ENCODE assay signal across 14 mouse cellular contexts in the genomic region with DNA sequence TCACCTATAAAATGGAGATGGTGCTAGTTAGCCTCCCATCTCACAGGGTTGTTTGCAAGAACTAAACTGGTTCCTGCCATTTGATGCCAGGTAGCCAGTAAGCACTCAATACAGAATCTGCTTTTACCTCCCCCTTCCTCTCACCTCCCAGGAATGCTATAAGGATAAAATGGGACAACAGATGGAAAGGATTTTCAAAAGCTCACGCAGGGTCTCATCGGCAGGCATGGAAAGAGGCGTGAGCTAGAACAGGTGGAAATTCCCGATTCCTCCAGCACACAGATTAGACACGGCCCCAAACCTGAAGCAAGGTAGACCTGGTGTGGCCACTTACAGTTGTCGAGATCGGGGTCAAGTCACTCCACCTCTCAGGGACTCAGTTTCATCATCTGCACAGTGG. TPM values are rescaled to one million over a fixed set of nuclear protein-coding genes. Genes with fewer than 3 reads are reported as not detected.
DNase-seq lines count a peak whose midpoint lies in the region; ATAC-seq and TF ChIP-seq lines count a peak whose summit lies in the region.
"Had no signal": no experiment of that assay in that cellular context is flagged by ENCODE, and none has a peak within 500 bp of the region (broad histone marks: within the 10 kb centered on the region; RNA-seq: fewer than 3 reads in every experiment).

No protein-coding gene starts in this region.

- peaks cover 8% of the 10 kb centered on the region; the same call in 1 of the 2 replicates for H3K27me3 ChIP-seq in heart, embryonic 12.5 days (replicated peaks)
- 0 out of 2 replicates have a peak, but pooled peaks cover 2% of the 10 kb centered on the region for H3K27me3 ChIP-seq in heart, adult 2 months (ENCODE audit: control insufficient read depth, insufficient read depth, low read length)
- H3K27me3 ChIP-seq in hindbrain, postnatal 0 days (ENCODE audit: insufficient read depth, low read length), result no peaks in the 10 kb centered on the region
- no peaks in the 10 kb centered on the region for H3K27me3 ChIP-seq in neural tube, embryonic 13.5 days
- H3K27me3 ChIP-seq: Patski had no signal

- no peak for DNase-seq in heart, adult 2 months
- no peak for DNase-seq in hindbrain, postnatal 0 days (ENCODE audit: low spot score)
- no peak for DNase-seq in lung, adult 18-20 months
- DNase-seq in layer of hippocampus, adult 9-11 months, result no peak
- DNase-seq: adrenal gland, postnatal 36 days; heart, adult 11 months; heart, postnatal 10 days; thymus, adult 2 months had no signal

- H3K27ac ChIP-seq in heart, embryonic 12.5 days (ENCODE audit: poor library complexity, severe bottlenecking), result no peak overlapping the region
- no peak overlapping the region for H3K27ac ChIP-seq in heart, adult 2 months
- H3K27ac ChIP-seq in cortical plate, adult 2 months (ENCODE audit: insufficient read depth, low read length), result no peak overlapping the region
- H3K27ac ChIP-seq in hindbrain, postnatal 0 days, result peak overlapping the region; percentile 92
- peak overlapping the region; percentile 96; the same call in 1 of the 2 replicates for H3K27ac ChIP-seq in neural tube, embryonic 13.5 days (replicated peaks)
- H3K27ac ChIP-seq: lung, embryonic 15.5 days had no signal

- TF ChIP-seq EP300 in heart, adult 2 months (IDR thresholded peaks at IDR 0.05; ENCODE audit: insufficient read depth, low read depth, low read length), result no peak

- H3K36me3 ChIP-seq in heart, embryonic 12.5 days, result 0 out of 2 replicates have a peak, but pooled peaks cover 7% of the 10 kb centered on the region
- H3K36me3 ChIP-seq in heart, adult 2 months (ENCODE audit: control insufficient read depth, insufficient read depth, low read length), result no peaks in the 10 kb centered on the region
- H3K36me3 ChIP-seq in hindbrain, postnatal 0 days (ENCODE audit: insufficient read depth, low read length), result no peaks in the 10 kb centered on the region; the same call in 1 of the 2 replicates
- H3K36me3 ChIP-seq in neural tube, embryonic 13.5 days, result peaks cover 31% of the 10 kb centered on the region
- H3K36me3 ChIP-seq: lung, embryonic 15.5 days had no signal

- H3K4me2 ChIP-seq in heart, embryonic 12.5 days, result 0 out of 2 replicates have a peak overlapping the region, but pooled peaks have one; percentile 100
- H3K4me2 ChIP-seq in hindbrain, postnatal 0 days (ENCODE audit: low read depth, low read length), result peak overlapping the region; percentile 91
- peak overlapping the region; percentile 91 for H3K4me2 ChIP-seq in neural tube, embryonic 13.5 days
- H3K4me2 ChIP-seq: lung, embryonic 15.5 days had no signal

- H3K4me1 ChIP-seq in heart, embryonic 12.5 days (replicated peaks), result peaks cover 48% of the 10 kb centered on the region
- H3K4me1 ChIP-seq in heart, adult 2 months (ENCODE audit: control insufficient read depth, insufficient read depth, low read length), result no peaks in the 10 kb centered on the region; the same call in 1 of the 2 replicates
- peaks cover 14% of the 10 kb centered on the region for H3K4me1 ChIP-seq in cortical plate, adult 2 months (ENCODE audit: control insufficient read depth, insufficient read depth, low read length)
- H3K4me1 ChIP-seq in hindbrain, postnatal 0 days (ENCODE audit: insufficient read depth, low read length), result 0 out of 2 replicates have a peak, but pooled peaks cover 5% of the 10 kb centered on the region
- peaks cover 50% of the 10 kb centered on the region for H3K4me1 ChIP-seq in neural tube, embryonic 13.5 days (replicated peaks)

- TF ChIP-seq CTCF in heart, adult 2 months (IDR thresholded peaks at IDR 0.05), result no peak
- no peak for TF ChIP-seq CTCF in cortical plate, adult 2 months (IDR thresholded peaks at IDR 0.05; ENCODE audit: extremely low read depth, insufficient read depth, low read length)
- TF ChIP-seq CTCF in hindbrain, postnatal 0 days (IDR thresholded peaks at IDR 0.05; ENCODE audit: low read depth), result no peak

- no peaks in the 10 kb centered on the region for H3K9me3 ChIP-seq in heart, embryonic 12.5 days (replicated peaks)
- H3K9me3 ChIP-seq in hindbrain, postnatal 0 days (ENCODE audit: low read length), result no peaks in the 10 kb centered on the region
- no peaks in the 10 kb centered on the region for H3K9me3 ChIP-seq in neural tube, embryonic 13.5 days
- H3K9me3 ChIP-seq: lung, embryonic 15.5 days had no signal

- no peaks in the 10 kb centered on the region for H3K79me2 ChIP-seq in heart, adult 2 months (replicated peaks; ENCODE audit: control insufficient read depth, insufficient read depth, low read length)

- H3K4me3 ChIP-seq in heart, embryonic 12.5 days, result no peak overlapping the region
- H3K4me3 ChIP-seq in heart, adult 2 months, result no peak overlapping the region
- H3K4me3 ChIP-seq in cortical plate, adult 2 months (ENCODE audit: insufficient read depth, low read length), result peak overlapping the region; percentile 71; the same call in 1 of the 2 replicates
- H3K4me3 ChIP-seq in hindbrain, postnatal 0 days (ENCODE audit: low read length), result peak overlapping the region; percentile 85
- H3K4me3 ChIP-seq in neural tube, embryonic 13.5 days, result peak overlapping the region; percentile 83
- H3K4me3 ChIP-seq: lung, embryonic 15.5 days; myocyte had no signal

- 71% methylated on average over 7 of the region's 7 CpGs for WGBS in heart, embryonic 12.5 days
- 88% methylated on average over 7 of the region's 7 CpGs for WGBS in heart, adult 2 months
- WGBS in hindbrain, postnatal 0 days, result 50% methylated on average over 7 of the region's 7 CpGs
- whole genome bisulfite sequencing in neural tube, embryonic 13.5 days, result 75% methylated on average over 7 of the region's 7 CpGs

- no peak overlapping the region for H3K9ac ChIP-seq in heart, embryonic 12.5 days
- H3K9ac ChIP-seq in heart, adult 2 months (ENCODE audit: low read depth, low read length), result no peak overlapping the region
- 0 out of 2 replicates have a peak overlapping the region, but pooled peaks have one; percentile 92 for H3K9ac ChIP-seq in hindbrain, postnatal 0 days (replicated peaks; ENCODE audit: low read length)
- H3K9ac ChIP-seq in neural tube, embryonic 13.5 days, result peak overlapping the region; percentile 97
- H3K9ac ChIP-seq: lung, embryonic 15.5 days had no signal

- ATAC-seq in heart, embryonic 12.5 days (ENCODE audit: insufficient number of reproducible peaks, low FRiP score), result no peak
- no peak for ATAC-seq in hindbrain, postnatal 0 days
- no peak for ATAC-seq in neural tube, embryonic 13.5 days (ENCODE audit: low read depth)
- ATAC-seq: Patski had no signal

- TF ChIP-seq POLR2A in heart, adult 2 months (IDR thresholded peaks at IDR 0.05; ENCODE audit: insufficient read depth, low read depth, low read length), result no peak
- TF ChIP-seq POLR2A in cortical plate, adult 2 months (IDR thresholded peaks at IDR 0.05; ENCODE audit: extremely low read depth, insufficient read depth, low read length), result no peak

- intact Hi-C loops in heart, adult 2 months (cut with DNase I), result no loop called here

RNA-seq across cellular contexts. Expression of a gene that starts 0.9 kb away (rescaled TPM):
- polyA plus RNA-seq in heart, embryonic 12.5 days (2016; fragmentation: Nextera tagmentation; extraction: Ambion mirVana), result 69.9 and 79.4 TPM in 2 replicates
- total RNA-seq in heart, adult 2 months (2021), result 100 to 1,000 TPM; 222 to 223 TPM
- polyA plus RNA-seq in heart, adult 2 months (2012; rRNA removed), result 71.4 and 102 TPM in 2 replicates
- polyA plus RNA-seq in cortical plate, adult 2 months (2012; rRNA removed), result 137 and 141 TPM in 2 replicates
- 243 and 269 TPM in 2 replicates for total RNA-seq in hindbrain, postnatal 0 days (2014; rRNA removed)
- 57.3 and 57.8 TPM in 2 replicates for polyA plus RNA-seq in hindbrain, postnatal 0 days (2015; fragmentation: Nextera tagmentation; extraction: Ambion mirVana)
- polyA plus RNA-seq in neural tube, embryonic 13.5 days (2015; fragmentation: Nextera tagmentation; extraction: Ambion mirVana), result 57.7 and 59.3 TPM in 2 replicates

RNA-seq across cellular contexts. Expression of a gene that starts 33.0 kb away (rescaled TPM):
- polyA plus RNA-seq in heart, embryonic 12.5 days (2016; fragmentation: Nextera tagmentation; extraction: Ambion mirVana), result 484 and 498 TPM in 2 replicates
- 100 to 1,000 TPM; 410 to 474 TPM for total RNA-seq in heart, adult 2 months (2021)
- 197 and 331 TPM in 2 replicates for polyA plus RNA-seq in heart, adult 2 months (2012; rRNA removed)
- 460 and 497 TPM in 2 replicates for polyA plus RNA-seq in cortical plate, adult 2 months (2012; rRNA removed)
- 107 and 129 TPM in 2 replicates for total RNA-seq in hindbrain, postnatal 0 days (2014; rRNA removed)
- 651 and 656 TPM in 2 replicates for polyA plus RNA-seq in hindbrain, postnatal 0 days (2015; fragmentation: Nextera tagmentation; extraction: Ambion mirVana)
- 469 and 474 TPM in 2 replicates for polyA plus RNA-seq in neural tube, embryonic 13.5 days (2015; fragmentation: Nextera tagmentation; extraction: Ambion mirVana)

Comparison
In these comparisons a context has a peak if more than half of its experiments do, and no peak if none do; other contexts are left out.
1. H3K27ac ChIP-seq: peak in hindbrain, postnatal 0 days (single experiment) and neural tube, embryonic 13.5 days (single experiment); none in heart, embryonic 12.5 days (single experiment), heart, adult 2 months (single experiment) and cortical plate, adult 2 months (single experiment).
2. H3K4me3 ChIP-seq: peak in cortical plate, adult 2 months (single experiment), hindbrain, postnatal 0 days (single experiment) and neural tube, embryonic 13.5 days (single experiment); none in heart, embryonic 12.5 days (single experiment) and heart, adult 2 months (single experiment).
3. H3K9ac ChIP-seq: peak in hindbrain, postnatal 0 days (single experiment) and neural tube, embryonic 13.5 days (single experiment); none in heart, embryonic 12.5 days (single experiment) and heart, adult 2 months (single experiment).
4. Peak in every context shown above with its lines, with median percentiles within 50 percentile points of each other: H3K4me2 ChIP-seq.